17 mouse cellular contexts compared by ENCODE assay signal in genomic region chr9:113267696-113268095, GRCm38 (mm10).
"Had no signal": no experiment of that assay in that cellular context is flagged by ENCODE, and none has a peak within 500 bp of the region (broad histone marks: within the 10 kb centered on the region; RNA-seq: fewer than 3 reads in every experiment).

No protein-coding gene starts in this region.

- H3K9me3 ChIP-seq: limb, embryonic 12.5 days; lung, embryonic 15.5 days; neural tube, embryonic 15.5 days had no signal

- H3K4me1 ChIP-seq: limb, embryonic 12.5 days; liver, embryonic 13.5 days; lung, embryonic 15.5 days; megakaryocyte, embryonic 14.5 days; neural tube, embryonic 15.5 days had no signal

- H3K4me3 ChIP-seq: limb, embryonic 12.5 days; liver, embryonic 13.5 days; lung, embryonic 15.5 days; megakaryocyte, embryonic 14.5 days; myocyte; neural tube, embryonic 15.5 days had no signal

- H3K9ac ChIP-seq: limb, embryonic 12.5 days; liver, embryonic 13.5 days; liver, postnatal 0 days; lung, embryonic 15.5 days; neural tube, embryonic 15.5 days had no signal

- H3K27me3 ChIP-seq: limb, embryonic 12.5 days; liver, embryonic 13.5 days; lung, embryonic 15.5 days; megakaryocyte, embryonic 14.5 days; neural tube, embryonic 15.5 days had no signal

- H3K36me3 ChIP-seq: limb, embryonic 12.5 days; liver, embryonic 13.5 days; lung, embryonic 15.5 days; neural tube, embryonic 15.5 days had no signal

- DNase-seq: kidney, adult 8-10 months; kidney, postnatal 25 days; liver; liver, embryonic 13.5 days; liver, postnatal 0 days; lung, postnatal 14 days; right cerebral cortex, postnatal 4 days; spleen, adult 18-20 months; thymus, adult 2 months; thymus, postnatal 25 days had no signal

- ATAC-seq: intestine, postnatal 0 days; liver, postnatal 0 days had no signal

- H3K4me2 ChIP-seq: limb, embryonic 12.5 days; liver, embryonic 13.5 days; lung, embryonic 15.5 days; neural tube, embryonic 15.5 days had no signal

- H3K27ac ChIP-seq: limb, embryonic 12.5 days; liver, embryonic 13.5 days; lung, embryonic 15.5 days; macrophage; neural tube, embryonic 15.5 days had no signal
